ENCODE assay signal across 10 mouse cellular contexts in the genomic region with DNA sequence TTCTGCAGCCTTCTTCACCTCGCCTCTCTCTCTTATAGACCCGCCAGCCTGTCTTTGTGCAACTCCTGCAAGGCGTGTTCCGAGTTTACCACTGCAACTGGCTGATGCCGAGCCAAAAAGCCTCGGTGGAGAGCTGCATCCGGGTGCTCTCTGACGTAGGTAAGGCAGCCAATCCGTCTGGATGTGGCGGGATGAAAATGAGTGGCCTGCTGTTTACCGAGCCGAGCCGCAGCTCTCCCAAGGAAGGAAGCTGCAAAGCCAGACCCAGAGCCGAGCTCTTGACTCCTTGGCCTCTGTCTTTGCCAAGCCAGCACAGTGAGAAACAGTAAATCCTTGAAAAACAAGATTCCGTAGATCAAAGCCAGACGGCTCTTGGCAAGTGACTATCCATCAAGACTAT.
DNase-seq lines count a peak whose midpoint lies in the region.
"Had no signal": no experiment of that assay in that cellular context is flagged by ENCODE, and none has a peak within 500 bp of the region (broad histone marks: within the 10 kb centered on the region; RNA-seq: fewer than 3 reads in every experiment).

No protein-coding gene starts in this region.

- 72% methylated on average over 16 of the region's 16 CpGs for WGBS in heart, embryonic 10.5 days

- H3K36me3 ChIP-seq in heart, embryonic 10.5 days, result peaks cover 74% of the 10 kb centered on the region

- H3K9me3 ChIP-seq in heart, embryonic 10.5 days, result no peaks in the 10 kb centered on the region
- H3K9me3 ChIP-seq: forebrain, embryonic 12.5 days had no signal

- no peaks in the 10 kb centered on the region for H3K27me3 ChIP-seq in heart, embryonic 10.5 days (ENCODE audit: insufficient read depth, poor library complexity, severe bottlenecking)
- H3K27me3 ChIP-seq: forebrain, embryonic 12.5 days had no signal

- intact Hi-C loops in left cerebral cortex, postnatal 14 days (cut with DNase I), result no loop called here

- H3K4me3 ChIP-seq in heart, embryonic 10.5 days, result no peak overlapping the region
- H3K4me3 ChIP-seq: forebrain, embryonic 12.5 days; layer of hippocampus, adult 2 months had no signal

- H3K27ac ChIP-seq in heart, embryonic 10.5 days, result no peak overlapping the region
- H3K27ac ChIP-seq: forebrain, embryonic 12.5 days; layer of hippocampus, adult 2 months had no signal

- peak; percentile 97 for DNase-seq in heart, adult 11 months
- DNase-seq in heart, embryonic 10.5 days (ENCODE audit: low spot score), result no peak
- DNase-seq in R1 (ENCODE audit: low read depth, low spot score), result peak; percentile 65
- peak; percentile 35 for DNase-seq in brain, adult 2 months (ENCODE audit: low read depth, low spot score)
- DNase-seq in lung, postnatal 14 days, result peak; percentile 59
- DNase-seq in left cerebral cortex, postnatal 14 days (ENCODE audit: low spot score in 2 of 2), result no peak
- no peak for DNase-seq in layer of hippocampus, postnatal 25 days (ENCODE audit: extremely low spot score in 1 of 2, low spot score in 1 of 2)
- DNase-seq: liver had no signal

- no peaks in the 10 kb centered on the region for H3K4me1 ChIP-seq in heart, embryonic 10.5 days
- H3K4me1 ChIP-seq: forebrain, embryonic 12.5 days had no signal

Comparison
In these comparisons a context has a peak if more than half of its experiments do, and no peak if none do; other contexts are left out.
1. DNase-seq: peak in heart, adult 11 months (single experiment), R1 (single experiment), brain, adult 2 months (single experiment) and lung, postnatal 14 days (single experiment); none in heart, embryonic 10.5 days (single experiment), left cerebral cortex, postnatal 14 days (0 of 2) and layer of hippocampus, postnatal 25 days (0 of 2).